Mouse (Mus musculus) kidney, adult 10 weeks (tissue): ENCODE data around the gene Tm6sf1. TPM values are rescaled to one million over a fixed set of nuclear protein-coding genes. Genes with fewer than 3 reads are reported as not detected.

ENCODE experiments used
- polyA plus RNA-seq: library from polyadenylated mRNA; stranded (reverse); fragments of 350-450 nt; fragmentation: Illumina TruSeq; extraction: RNeasy Lipid Tissue Mini Kit (QIAGEN cat#74804); gene quantifications from one replicate; pipeline ENCODE4 v1.2.3, GENCODE M21; 2014; ENCODE audit warnings: low read depth, low replicate concordance

Gene Tm6sf1
- polyA plus RNA-seq, result 9.7 TPM

GRCm38 (mm10) chr7:81858968-81859721, at the start of gene Tm6sf1:
Gene Tm6sf1 (plus strand): TSS chr7:81859001.

GRCm38 (mm10) chr7:81829379-81829894, 29.4 kb upstream of the Tm6sf1 start, which contains the start of gene Btbd1:
Gene Btbd1 (minus strand): TSS chr7:81829431.

GRCm38 (mm10) chr7:81855694-81856093, 3.1 kb upstream of the Tm6sf1 start, which contains the start of gene Gm10160:
Gene Gm10160 (minus strand): TSS chr7:81855794.

Other genes starting within 250 kb of the Tm6sf1 start
- 0.36 TPM for gene Homer2, start 151.5 kb upstream of the Tm6sf1 start, polyA plus RNA-seq
- 203 TPM for gene Ramac, start 96.1 kb upstream of the Tm6sf1 start, polyA plus RNA-seq
- gene 3110040N11Rik, start 69.5 kb upstream of the Tm6sf1 start, polyA plus RNA-seq, result 9.2 TPM
- gene Btbd1, start 29.6 kb upstream of the Tm6sf1 start, polyA plus RNA-seq, result 222 TPM
- not detected for gene Gm10160, start 3.2 kb upstream of the Tm6sf1 start, polyA plus RNA-seq
- gene Hdgfl3, start 75.5 kb downstream of the Tm6sf1 start, polyA plus RNA-seq, result 15.6 TPM
- gene Bnc1, start 133.3 kb downstream of the Tm6sf1 start, polyA plus RNA-seq, result not detected